Comparison of ENCODE assay signal across 15 mouse cellular contexts in genomic region chr3:19420912-19421311, GRCm38 (mm10).
"Had no signal": no experiment of that assay in that cellular context is flagged by ENCODE, and none has a peak within 500 bp of the region (broad histone marks: within the 10 kb centered on the region; RNA-seq: fewer than 3 reads in every experiment).

No protein-coding gene starts in this region.

- H3K36me3 ChIP-seq: neural tube, embryonic 13.5 days; neural tube, embryonic 15.5 days; stomach, embryonic 15.5 days had no signal

- H3K9ac ChIP-seq: neural tube, embryonic 13.5 days; neural tube, embryonic 15.5 days; stomach, embryonic 15.5 days had no signal

- DNase-seq: retina, postnatal 1 day; right cerebral cortex, adult 18-20 months; right cerebral cortex, postnatal 14 days; right cerebral cortex, postnatal 25 days; right cerebral cortex, postnatal 4 days; thymus, adult 18-20 months; thymus, adult 2 months; thymus, postnatal 14 days; thymus, postnatal 25 days; thymus, postnatal 36 days; thymus, postnatal 4 days had no signal

- H3K4me3 ChIP-seq: neural tube, embryonic 13.5 days; neural tube, embryonic 15.5 days; stomach, embryonic 15.5 days had no signal

- H3K4me2 ChIP-seq: neural tube, embryonic 13.5 days; neural tube, embryonic 15.5 days; stomach, embryonic 15.5 days had no signal

- H3K27ac ChIP-seq: neural tube, embryonic 13.5 days; neural tube, embryonic 15.5 days; stomach, embryonic 15.5 days; stomach, postnatal 0 days had no signal

- H3K27me3 ChIP-seq: neural tube, embryonic 13.5 days; neural tube, embryonic 15.5 days; stomach, embryonic 15.5 days had no signal

- H3K4me1 ChIP-seq: neural tube, embryonic 13.5 days; neural tube, embryonic 15.5 days; stomach, embryonic 15.5 days had no signal

- H3K9me3 ChIP-seq: neural tube, embryonic 13.5 days; neural tube, embryonic 15.5 days; stomach, embryonic 15.5 days had no signal
